Mouse (Mus musculus): ENCODE data around the gene Cox6a1.
"Not testable (repeated sequence)": the region's sequence is repeated elsewhere in the genome, so short reads cannot be mapped to it uniquely, and the experiment has no call there.

The Cox6a1 gene

GRCm38 (mm10) chr5:115348546-115349224 is at the start of gene Cox6a1:
TSS of gene Cox6a1 (minus strand) at chr5:115348981.
- DNase-seq (ENCODE audit: low spot score): peak; percentile 97

GRCm38 (mm10) chr5:115397839-115398780 is 49.3 kb upstream of the Cox6a1 start:
- peak; percentile 45 for DNase-seq (ENCODE audit: low spot score)

DNA sequence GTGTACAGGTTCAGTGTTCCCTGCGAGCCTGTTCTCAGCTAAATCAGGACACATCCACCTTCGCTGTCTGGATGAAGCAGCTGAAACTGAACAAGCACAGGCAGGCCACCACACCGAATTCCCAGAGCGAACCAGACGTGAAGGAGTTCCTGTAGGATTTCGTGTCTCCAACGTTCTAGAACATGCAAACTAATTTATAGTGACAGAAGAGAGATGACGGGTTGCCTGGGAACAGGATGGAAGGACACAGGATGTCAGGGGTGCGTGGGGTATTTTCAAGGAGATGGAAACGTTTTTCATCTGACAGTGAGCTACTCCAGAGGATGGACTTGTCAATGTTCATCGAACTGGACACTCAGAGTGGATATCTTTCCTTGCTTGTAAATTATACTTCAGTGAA is 47.9 kb upstream of the Cox6a1 start:
- DNase-seq (ENCODE audit: low spot score): no peak

DNA sequence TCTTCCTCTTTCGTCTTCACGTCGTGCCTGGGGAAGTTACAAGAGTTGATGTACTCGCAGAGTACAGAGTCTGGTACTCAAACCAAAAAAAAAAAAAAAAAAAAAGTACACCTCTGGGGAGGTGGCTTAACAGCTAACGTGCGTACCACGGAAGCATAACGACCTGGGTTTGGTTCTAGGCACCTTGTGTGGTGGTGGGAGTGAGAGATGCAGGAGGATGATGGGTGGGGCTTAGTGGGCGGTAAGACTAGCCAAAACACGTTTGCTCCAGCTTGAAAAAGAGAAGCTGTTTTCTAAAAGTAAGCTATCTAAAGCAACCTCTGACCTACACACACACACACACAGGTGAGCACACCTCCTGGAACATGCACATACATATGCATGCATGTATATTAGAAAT is 46.1 kb upstream of the Cox6a1 start:
- no peak for DNase-seq (ENCODE audit: low spot score)

DNA sequence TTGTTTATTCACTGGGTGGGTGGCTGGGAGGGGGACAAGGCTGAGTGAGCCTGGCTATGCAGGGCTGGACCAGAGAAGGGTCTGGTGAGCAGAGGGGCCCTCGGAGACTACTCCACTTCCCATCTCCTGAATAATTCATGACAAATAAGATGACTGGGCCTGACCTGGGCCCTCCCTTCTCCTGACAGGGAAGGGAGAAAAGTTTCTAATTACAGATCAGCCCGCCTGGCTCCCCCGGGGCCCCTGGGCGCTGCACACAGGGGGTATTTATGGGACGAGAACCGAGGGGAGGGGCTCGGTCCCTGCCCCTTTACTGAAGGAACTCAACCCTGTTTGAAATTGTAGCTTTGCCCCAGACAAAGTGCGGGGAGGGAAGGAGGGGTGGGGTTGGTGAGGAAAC is 45.4 kb upstream of the Cox6a1 start:
- DNase-seq (ENCODE audit: low spot score): no peak

DNA sequence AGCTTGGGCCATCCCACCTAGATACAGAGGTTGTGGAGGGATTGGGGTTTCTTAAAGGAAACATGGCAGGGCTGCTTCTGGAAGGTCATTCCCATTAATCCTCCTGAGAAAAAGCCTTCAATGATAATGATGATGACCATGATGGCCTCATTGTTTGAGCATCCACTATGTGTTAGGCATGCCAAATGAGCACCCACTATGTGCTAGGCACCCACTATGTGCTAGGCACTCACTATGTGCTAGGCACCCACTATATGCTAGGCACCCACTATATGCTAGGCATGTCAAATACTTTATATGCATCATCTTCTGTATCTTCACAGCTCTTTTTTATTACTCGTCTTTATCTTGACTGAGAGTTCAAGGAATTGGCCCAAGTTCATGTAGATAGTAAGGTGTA is 44.2 kb upstream of the Cox6a1 start:
- no peak for DNase-seq (ENCODE audit: low spot score)

DNA sequence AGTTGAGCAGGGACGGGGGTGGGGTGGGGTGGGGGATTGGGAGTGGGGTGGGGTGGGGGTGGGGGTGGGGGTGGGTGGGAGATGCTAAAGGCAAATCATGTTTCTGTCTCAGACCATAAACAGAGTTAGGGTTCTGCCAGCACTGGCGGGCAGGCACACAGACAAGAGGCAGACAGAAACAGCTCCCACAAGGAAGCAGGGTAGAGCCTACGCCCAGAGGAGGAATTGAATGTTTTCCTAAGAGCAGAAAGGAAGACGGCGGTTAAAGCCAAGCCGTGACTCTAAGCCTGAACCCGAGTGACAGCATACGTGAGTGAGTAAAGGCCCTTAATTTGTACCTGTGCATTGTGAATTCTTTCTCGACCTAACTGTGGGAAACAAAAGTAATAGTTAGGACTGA is 43.2 kb upstream of the Cox6a1 start:
- DNase-seq (ENCODE audit: low spot score): no peak

- DNase-seq (ENCODE audit: low spot score): not testable (repeated sequence)
Measured at GRCm38 (mm10) chr5:115378882-115379281, 30.1 kb upstream of the Cox6a1 start.

DNA sequence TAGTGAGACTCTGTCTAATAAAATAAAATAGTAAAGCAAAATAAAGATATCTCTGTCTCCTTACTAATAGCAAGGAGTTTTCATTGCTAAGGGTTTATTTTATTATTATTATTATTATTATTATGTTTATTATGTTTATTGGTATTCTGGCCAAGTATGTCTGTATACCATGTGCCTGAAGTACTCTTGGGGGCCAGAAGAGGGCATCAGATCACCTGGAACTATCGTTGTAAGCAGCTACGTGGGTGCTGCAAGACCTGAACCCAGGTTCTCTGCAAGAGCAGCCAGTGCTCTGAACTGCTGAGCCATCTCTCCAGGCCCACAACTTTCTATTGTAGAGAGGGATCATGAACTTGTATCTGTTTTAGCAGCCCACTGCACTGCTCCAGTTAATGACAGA is 26.7 kb upstream of the Cox6a1 start:
- no peak for DNase-seq (ENCODE audit: low spot score)

DNA sequence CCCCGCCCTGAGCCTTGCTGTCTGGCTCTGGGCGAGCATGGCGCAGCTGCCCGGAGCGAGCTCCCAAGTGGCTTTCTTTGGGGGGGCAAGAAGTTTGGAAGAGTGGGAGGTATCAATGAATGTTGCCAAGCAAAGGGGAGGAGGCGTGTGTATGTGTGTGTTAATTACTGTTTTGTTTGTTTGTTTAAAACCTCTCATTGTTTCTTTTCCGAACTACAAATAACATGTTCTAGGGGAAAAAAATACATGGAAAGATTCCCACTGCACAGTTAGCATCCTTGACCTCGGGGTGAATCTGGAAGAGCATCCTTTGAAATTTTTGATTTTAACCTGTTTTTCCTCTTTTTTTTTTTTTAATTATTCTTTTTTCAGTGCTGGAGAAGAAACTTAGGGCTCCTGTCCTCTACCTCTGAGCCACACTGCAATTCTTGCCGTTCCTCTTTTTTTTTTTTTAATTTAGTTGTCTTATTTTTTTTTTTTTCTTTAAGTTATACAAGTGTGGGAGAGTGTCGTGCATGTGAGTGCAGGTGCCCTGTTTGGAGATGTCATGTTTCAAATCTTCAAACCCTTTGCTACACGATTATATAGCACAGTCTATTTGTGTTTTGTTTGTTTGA is 25.5 kb upstream of the Cox6a1 start:
- no peak for DNase-seq (ENCODE audit: low spot score)

DNA sequence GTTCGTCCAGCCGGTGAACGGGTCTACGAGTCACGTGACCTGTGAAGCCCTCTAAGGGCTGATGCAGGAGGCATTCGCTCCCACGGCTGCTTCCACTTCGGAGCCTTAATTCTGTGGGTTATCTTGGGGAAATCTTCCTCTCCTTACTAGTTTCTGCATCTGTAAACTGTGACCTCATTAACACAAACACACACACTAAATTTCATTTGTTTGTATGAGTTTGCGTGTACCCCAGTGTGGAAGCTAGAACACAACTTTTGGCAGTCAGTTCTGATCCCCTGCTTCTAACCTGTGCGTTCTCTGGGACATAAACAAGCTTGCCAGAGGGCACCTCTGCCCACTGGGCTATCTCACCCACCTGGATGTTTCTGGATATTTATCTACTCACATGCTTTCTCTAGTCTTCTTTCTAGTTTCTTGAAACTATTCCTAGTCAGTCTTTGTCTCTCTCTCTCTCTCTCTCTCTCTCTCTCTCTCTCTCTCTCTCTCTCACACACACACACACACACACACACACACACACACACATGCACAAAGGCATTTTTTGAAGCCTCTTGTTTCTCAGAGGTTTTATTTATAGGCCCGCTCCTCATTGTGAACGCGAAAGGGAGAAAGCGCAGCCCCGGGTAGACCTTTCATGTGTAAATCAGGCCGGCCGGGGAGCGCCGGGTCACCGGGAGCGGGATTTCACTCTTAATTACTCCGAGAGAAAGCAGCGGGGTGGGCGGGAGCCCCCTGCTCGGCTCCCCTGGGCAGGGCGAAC is 24.8 kb upstream of the Cox6a1 start:
- DNase-seq (ENCODE audit: low spot score): peak; percentile 45

- no peak for DNase-seq (ENCODE audit: low spot score)
Measured at GRCm38 (mm10) chr5:115371736-115372135, 23.0 kb upstream of the Cox6a1 start.

DNA sequence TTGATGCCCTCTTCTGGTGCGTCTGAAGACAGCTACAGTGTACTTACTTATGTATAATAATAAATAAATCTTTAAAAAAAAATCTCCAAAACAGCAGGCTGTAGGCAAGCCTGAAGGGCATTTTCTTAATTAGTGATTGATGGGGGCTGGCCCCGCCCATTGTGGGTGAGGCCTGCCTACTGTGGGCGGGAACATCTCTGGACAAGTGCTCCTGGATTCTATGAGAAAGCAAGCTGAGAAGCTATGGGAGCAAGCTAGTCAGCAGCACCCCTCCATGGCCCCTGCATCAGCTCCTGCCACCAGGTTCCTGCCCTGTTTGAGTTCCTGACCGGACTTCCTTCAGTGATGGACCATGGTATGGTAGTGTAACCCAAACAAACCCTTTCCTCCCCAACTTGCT is 16.0 kb upstream of the Cox6a1 start:
- DNase-seq (ENCODE audit: low spot score): no peak

- DNase-seq (ENCODE audit: low spot score): no peak
Measured at GRCm38 (mm10) chr5:115362819-115363714, 14.3 kb upstream of the Cox6a1 start.

GRCm38 (mm10) chr5:115362216-115362615 is 13.4 kb upstream of the Cox6a1 start:
- DNase-seq (ENCODE audit: low spot score): no peak

DNA sequence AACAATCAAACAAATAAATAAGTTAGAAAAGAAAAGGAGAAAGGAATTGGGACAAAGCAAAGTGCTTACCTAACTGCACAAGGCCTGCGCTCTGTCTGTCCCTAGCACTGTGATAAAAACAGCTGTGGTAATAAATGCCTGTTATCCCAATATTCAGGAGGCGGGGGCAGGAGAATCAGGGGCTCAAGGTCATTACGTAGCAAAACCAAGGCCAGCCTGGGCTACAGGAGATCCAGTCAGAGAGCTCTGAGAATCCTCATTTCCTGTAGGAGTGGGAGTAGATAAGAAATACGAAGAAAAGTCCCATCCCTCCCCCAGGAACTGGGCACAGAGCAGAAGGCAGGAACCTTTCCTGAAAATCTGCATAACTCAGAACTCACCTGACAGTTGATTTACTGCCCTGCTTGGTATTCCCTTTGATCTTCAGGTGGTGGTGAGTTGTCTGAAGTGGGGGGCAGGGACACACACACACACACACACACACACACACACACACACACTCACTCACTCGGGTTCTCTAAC is 11.1 kb upstream of the Cox6a1 start:
- no peak for DNase-seq (ENCODE audit: low spot score)

GRCm38 (mm10) chr5:115359438-115359837 is 10.7 kb upstream of the Cox6a1 start:
- DNase-seq (ENCODE audit: low spot score): no peak

- peak; percentile 73 for DNase-seq (ENCODE audit: low spot score)
Measured at GRCm38 (mm10) chr5:115358872-115359271, 10.1 kb upstream of the Cox6a1 start.

GRCm38 (mm10) chr5:115355070-115355469 is 6.3 kb upstream of the Cox6a1 start:
- DNase-seq (ENCODE audit: low spot score): no peak

DNA sequence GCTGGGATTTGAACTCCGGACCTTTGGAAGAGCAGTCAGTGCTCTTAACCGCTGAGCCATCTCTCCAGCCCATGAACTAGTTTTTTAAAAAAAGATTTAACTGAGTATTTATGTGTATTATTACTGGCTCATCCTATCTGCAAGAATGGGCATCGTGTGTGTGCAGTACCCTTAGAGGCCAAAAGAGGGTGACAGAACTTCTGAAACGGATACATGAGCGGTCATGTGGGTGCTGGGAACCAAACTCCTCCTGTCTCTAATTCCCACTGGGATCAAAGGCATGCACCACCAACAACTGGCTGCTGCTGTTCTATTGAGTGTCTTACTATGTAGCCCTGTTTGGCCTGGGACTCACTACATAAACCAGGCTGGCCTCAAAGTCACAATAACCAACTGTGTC is 2.6 kb upstream of the Cox6a1 start:
- no peak for DNase-seq (ENCODE audit: low spot score)

GRCm38 (mm10) chr5:115349225-115349555 is 409 bp upstream of the Cox6a1 start:
- no peak for DNase-seq (ENCODE audit: low spot score)
